Mouse (Mus musculus) forebrain, embryonic 11.5 days (tissue): ENCODE data around the gene Icam2. TPM values are rescaled to one million over a fixed set of nuclear protein-coding genes. Genes with fewer than 3 reads are reported as not detected.

Source experiments
- ATAC-seq: fragments of 200-750 bp; cut with Nextera tagmentation; replicated peaks from 2 replicates; pipeline ENCODE4 v1.8.0; 2017; ENCODE audit warnings: moderate TSS enrichment; ENCODE audit not compliant: low FRiP score
- DNase-seq: peaks from one replicate; pipeline ENCODE4 v3.0.0-alpha.2; 2017; ENCODE audit warnings: low spot score
- H3K27ac ChIP-seq: fragments of 300-500 bp; sonication (generic); 2 replicates; pipeline ENCODE4 v1.5.1; 2014; ENCODE audit warnings: low read depth, low read length
- H3K27me3 ChIP-seq: fragments of 300-500 bp; sonication (generic); 2 replicates; pipeline ENCODE4 v1.6.1; 2014; ENCODE audit warnings: mild to moderate bottlenecking, low read length, mixed read lengths; ENCODE audit not compliant: control insufficient read depth, insufficient read depth
- H3K36me3 ChIP-seq: fragments of 300-500 bp; sonication (generic); 2 replicates; pipeline ENCODE4 v1.6.1; 2014; ENCODE audit warnings: mild to moderate bottlenecking, low read length, moderate library complexity, mixed read lengths; ENCODE audit not compliant: control insufficient read depth, insufficient read depth
- H3K4me1 ChIP-seq: fragments of 300-500 bp; sonication (generic); replicated peaks from 2 replicates; pipeline ENCODE4 v1.6.1; 2014; ENCODE audit warnings: low read length, mixed read lengths; ENCODE audit not compliant: control insufficient read depth, insufficient read depth
- H3K4me2 ChIP-seq: fragments of 300-500 bp; sonication (generic); 2 replicates; pipeline ENCODE4 v1.6.1; 2014; ENCODE audit warnings: low read depth, mild to moderate bottlenecking, low read length, moderate library complexity, mixed read lengths; ENCODE audit not compliant: severe bottlenecking
- H3K4me3 ChIP-seq: fragments of 300-500 bp; sonication (generic); 2 replicates; pipeline ENCODE4 v1.5.1; 2014; ENCODE audit warnings: low read depth, low read length
- H3K9ac ChIP-seq: fragments of 300-500 bp; sonication (generic); 2 replicates; pipeline ENCODE4 v1.6.1; 2014; ENCODE audit warnings: low read length
- H3K9me3 ChIP-seq: fragments of 300-500 bp; sonication (generic); 2 replicates; pipeline ENCODE4 v1.6.1; 2016; ENCODE audit warnings: low read length, mixed read lengths; ENCODE audit not compliant: control insufficient read depth
- WGBS: fragments of 180-500 bp; shearing (Covaris S2); extraction: QIAGEN DNeasy Blood & Tissue Kit; methylation state at CpG from one replicate; pipeline ENCODE4 v1.1.7; 2014; 5-methylcytosine and 5-hydroxymethylcytosine counted together
- polyA plus RNA-seq: library from polyadenylated mRNA; unstranded; fragments of >200 nt; fragmentation: Nextera tagmentation; extraction: Ambion mirVana; gene quantifications from 2 replicates; pipeline ENCODE4 v1.2.1, GENCODE M21; 2014

Gene Icam2
- polyA plus RNA-seq = 13.3 and 14.1 TPM in 2 replicates

DNA sequence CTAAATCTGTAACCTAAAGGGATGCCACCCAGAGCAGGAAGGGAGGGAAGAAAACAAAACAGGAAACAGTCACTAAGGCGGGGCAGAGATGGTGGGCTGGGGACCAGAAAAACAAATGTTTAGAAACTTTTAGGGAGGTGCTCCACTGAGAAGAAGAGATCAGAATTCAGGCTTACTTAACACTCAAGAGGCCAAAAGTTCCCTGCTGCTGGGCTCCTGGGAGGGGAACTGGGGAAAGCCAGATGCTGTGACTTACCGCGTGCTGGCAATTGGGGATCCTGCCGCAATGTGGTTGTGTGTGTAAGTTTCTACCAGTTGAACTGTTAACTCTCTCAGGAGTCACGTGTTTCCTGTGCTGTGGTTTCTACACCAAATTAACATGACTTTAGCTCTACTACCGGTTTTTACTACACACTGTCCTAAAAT lies at the start of gene Icam2:
Gene Icam2 (minus strand): TSS at position 285 of the 426 bp plus-strand sequence.
- ATAC-seq (no peak), DNase-seq (no peak)
- H3K9ac ChIP-seq = no peak within 1 kb of the TSS
- WGBS = 87% methylated on average over 6 of the region's 6 CpGs
- no peaks in the 10 kb centered on the region for H3K4me1 ChIP-seq
- H3K4me3 ChIP-seq = no peak within 1 kb of the TSS
- no peak within 1 kb of the TSS for H3K4me2 ChIP-seq
- no peaks in the 10 kb centered on the region for H3K36me3 ChIP-seq
- no peaks in the 10 kb centered on the region for H3K27me3 ChIP-seq
- no peaks in the 10 kb centered on the region for H3K9me3 ChIP-seq
- no peak within 1 kb of the TSS for H3K27ac ChIP-seq

DNA sequence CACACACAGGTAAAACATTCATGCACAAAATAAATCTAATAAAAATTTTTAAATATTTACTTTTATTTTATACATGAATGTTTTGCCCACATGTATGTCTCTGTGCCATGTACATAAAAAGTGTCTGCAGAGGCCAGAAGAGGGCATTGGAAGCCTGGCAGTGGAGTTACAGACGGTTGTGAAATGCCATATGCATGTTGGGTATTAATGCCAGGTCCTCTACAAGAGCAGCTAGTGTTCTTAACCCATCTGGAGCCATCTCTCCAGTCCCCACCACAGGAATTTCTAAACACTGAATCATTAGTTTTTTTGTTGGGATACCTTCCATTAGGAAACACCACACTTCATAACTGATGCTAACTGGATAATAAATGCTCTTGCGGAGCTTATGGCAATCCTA lies 49.7 kb upstream of the Icam2 start:
- no peaks in the 10 kb centered on the region for H3K4me1 ChIP-seq
- H3K4me3 ChIP-seq = no peak overlapping the region
- no peaks in the 10 kb centered on the region for H3K27me3 ChIP-seq
- H3K9ac ChIP-seq = no peak overlapping the region
- DNase-seq (no peak), ATAC-seq (no peak)
- no peaks in the 10 kb centered on the region for H3K36me3 ChIP-seq
- H3K9me3 ChIP-seq = no peaks in the 10 kb centered on the region
- no peak overlapping the region for H3K27ac ChIP-seq
- H3K4me2 ChIP-seq = no peak overlapping the region
- WGBS = 89% methylated on average over 2 of the region's 2 CpGs

DNA sequence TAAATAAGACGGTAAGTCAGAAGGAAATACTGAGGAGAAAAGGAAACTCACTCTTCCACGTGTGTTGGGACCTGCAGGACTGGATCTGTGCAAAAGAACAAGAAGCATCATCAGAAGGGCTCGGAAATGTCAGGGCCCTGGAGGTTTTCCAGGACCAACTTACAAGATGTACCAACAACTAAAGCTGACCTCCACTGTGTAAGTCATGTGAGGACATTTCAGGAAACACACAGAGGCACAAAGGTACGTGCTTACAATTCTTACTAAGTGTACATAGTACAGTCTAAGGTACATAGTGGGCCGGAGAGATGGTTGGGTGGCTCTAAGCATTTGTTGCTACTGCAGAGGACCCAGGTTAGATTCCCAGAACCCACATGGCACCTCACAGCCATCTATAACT lies 49.2 kb upstream of the Icam2 start:
- H3K4me1 ChIP-seq = no peaks in the 10 kb centered on the region

DNA sequence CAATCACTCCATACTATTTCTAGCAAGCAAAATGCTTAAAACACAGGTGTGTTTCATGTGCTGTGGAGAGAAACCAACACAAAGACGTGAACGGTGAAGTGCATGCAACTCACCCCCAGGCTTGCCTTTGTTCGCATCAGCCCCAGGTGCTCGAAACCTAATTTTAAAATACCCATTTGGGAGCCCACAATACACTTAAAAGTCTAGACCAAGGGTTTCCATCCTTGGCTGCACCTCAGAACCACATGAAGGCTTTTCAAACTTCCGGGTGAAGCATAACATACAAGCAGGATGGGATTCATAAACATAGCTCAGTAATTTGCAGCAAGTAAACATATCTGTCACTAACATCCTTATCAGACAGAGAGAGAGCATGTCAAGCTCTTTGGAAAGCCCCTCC lies 42.5 kb upstream of the Icam2 start:
- H3K27me3 ChIP-seq = no peaks in the 10 kb centered on the region
- H3K4me3 ChIP-seq = no peak overlapping the region
- no peaks in the 10 kb centered on the region for H3K9me3 ChIP-seq
- no peaks in the 10 kb centered on the region for H3K36me3 ChIP-seq
- ATAC-seq = no peak
- 92% methylated on average over 5 of the region's 5 CpGs for WGBS
- H3K9ac ChIP-seq = no peak overlapping the region
- H3K4me2 ChIP-seq = no peak overlapping the region
- no peaks in the 10 kb centered on the region for H3K4me1 ChIP-seq
- H3K27ac ChIP-seq = no peak overlapping the region
- no peak for DNase-seq

More for the DNA sequence above, 49.2 kb upstream of the Icam2 start:
- WGBS = 87% methylated on average over 5 of the region's 5 CpGs
- H3K27me3 ChIP-seq = no peaks in the 10 kb centered on the region
- no peak overlapping the region for H3K4me2 ChIP-seq
- no peak overlapping the region for H3K27ac ChIP-seq
- no peaks in the 10 kb centered on the region for H3K36me3 ChIP-seq
- no peak overlapping the region for H3K4me3 ChIP-seq
- no peak for ATAC-seq
- H3K9ac ChIP-seq = no peak overlapping the region
- no peak for DNase-seq
- no peaks in the 10 kb centered on the region for H3K9me3 ChIP-seq

DNA sequence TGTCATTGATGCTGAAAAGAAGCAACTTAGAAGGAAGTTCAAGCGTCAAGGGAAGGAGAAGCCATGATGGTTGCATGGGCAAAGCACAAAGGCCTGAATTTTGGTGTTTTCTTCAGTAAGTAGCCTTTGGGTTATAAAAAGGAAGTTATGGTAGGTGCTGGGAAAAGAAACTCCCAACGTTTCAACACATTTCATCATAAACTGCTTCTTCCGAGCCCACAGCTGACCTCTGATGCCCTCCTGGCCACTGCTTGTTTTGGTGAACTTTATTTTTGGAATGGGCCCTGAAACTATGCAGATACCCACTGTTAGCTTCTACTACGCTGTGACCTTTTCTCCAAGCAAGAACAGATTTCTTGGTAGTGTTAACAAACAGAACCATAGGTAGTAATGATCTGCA lies 41.8 kb upstream of the Icam2 start:
- Histone ChIP-seq H3K9me3 (no peaks in the 10 kb centered on the region), H3K27ac (no peak overlapping the region), H3K4me2 (no peak overlapping the region), H3K4me3 (no peak overlapping the region), H3K9ac (no peak overlapping the region), H3K4me1 (no peaks in the 10 kb centered on the region), H3K36me3 (no peaks in the 10 kb centered on the region), H3K27me3 (no peaks in the 10 kb centered on the region)
- no peak for ATAC-seq
- 89% methylated on average over 4 of the region's 4 CpGs for WGBS
- no peak for DNase-seq

DNA sequence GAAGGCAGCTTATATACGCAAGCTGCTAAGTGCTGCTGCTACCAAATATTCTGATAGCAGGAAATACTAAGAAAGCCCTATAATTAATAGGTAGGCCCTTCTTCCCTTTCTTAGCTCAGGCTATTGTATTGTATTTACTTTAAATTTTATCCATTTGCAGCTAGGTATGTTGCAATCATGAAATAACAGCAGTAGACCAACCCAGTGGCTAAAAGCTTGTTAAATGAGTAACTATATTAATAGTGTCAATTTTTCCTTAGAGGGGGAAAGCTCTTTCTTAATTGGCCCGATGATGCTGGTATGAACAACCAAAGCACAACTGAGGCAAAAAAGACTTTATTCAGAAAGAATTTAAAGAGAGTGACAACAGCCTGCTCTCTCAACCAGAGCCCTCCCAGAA lies 40.7 kb upstream of the Icam2 start:
- ATAC-seq (no peak), DNase-seq (no peak)
- no peaks in the 10 kb centered on the region for H3K36me3 ChIP-seq
- no peak overlapping the region for H3K27ac ChIP-seq
- no peak overlapping the region for H3K9ac ChIP-seq
- no peak overlapping the region for H3K4me3 ChIP-seq
- no peaks in the 10 kb centered on the region for H3K27me3 ChIP-seq
- no peaks in the 10 kb centered on the region for H3K4me1 ChIP-seq
- H3K4me2 ChIP-seq = no peak overlapping the region
- H3K9me3 ChIP-seq = no peaks in the 10 kb centered on the region
- WGBS = 89% methylated on average over 2 of the region's 2 CpGs

DNA sequence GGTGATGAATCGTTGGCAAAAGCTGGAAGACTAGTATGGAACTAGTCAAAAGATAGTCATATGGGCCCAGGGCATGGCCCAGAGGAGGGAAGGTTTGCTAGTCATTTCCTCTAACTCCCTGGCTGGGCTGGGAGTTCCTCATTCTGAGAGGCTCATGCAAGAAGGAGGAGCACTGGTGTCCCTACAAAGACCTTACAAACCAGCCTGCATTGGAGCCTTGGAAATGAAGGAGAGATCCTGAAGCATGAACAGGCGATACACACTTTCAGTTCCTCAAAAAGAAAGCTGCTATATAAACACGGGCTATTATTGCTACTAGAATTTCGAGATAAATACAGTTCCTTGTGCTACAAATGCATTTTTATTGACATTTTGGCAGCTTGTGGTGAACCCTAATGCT lies 40.2 kb upstream of the Icam2 start:
- H3K9me3 ChIP-seq = no peaks in the 10 kb centered on the region
- no peaks in the 10 kb centered on the region for H3K27me3 ChIP-seq
- H3K4me2 ChIP-seq = no peak overlapping the region
- H3K4me3 ChIP-seq = no peak overlapping the region
- ATAC-seq (no peak), DNase-seq (no peak)
- H3K4me1 ChIP-seq = no peaks in the 10 kb centered on the region
- H3K36me3 ChIP-seq = no peaks in the 10 kb centered on the region
- no peak overlapping the region for H3K9ac ChIP-seq
- 86% methylated on average over 4 of the region's 4 CpGs for whole genome bisulfite sequencing
- H3K27ac ChIP-seq = no peak overlapping the region

DNA sequence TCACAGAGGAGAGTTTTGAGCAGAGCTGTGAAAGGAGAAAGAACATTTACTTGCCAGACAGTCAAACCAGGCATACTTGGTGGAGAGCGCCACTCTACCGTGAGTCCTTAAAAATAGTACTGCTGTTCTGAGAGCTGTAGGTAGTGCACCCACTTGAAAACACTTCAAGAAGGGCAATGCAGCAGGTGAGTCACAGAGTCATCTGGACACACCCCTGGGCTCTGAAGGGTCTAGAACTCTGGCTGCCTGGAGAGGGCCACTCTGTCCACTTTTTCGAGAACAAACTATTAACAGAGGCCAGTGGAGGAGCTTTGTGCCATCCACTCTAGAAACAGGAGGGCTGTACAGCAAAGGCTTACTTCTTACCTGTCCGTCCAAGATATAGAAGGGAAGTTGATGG lies 38.6 kb upstream of the Icam2 start:
- no peaks in the 10 kb centered on the region for H3K9me3 ChIP-seq
- no peak overlapping the region for H3K27ac ChIP-seq
- no peaks in the 10 kb centered on the region for H3K27me3 ChIP-seq
- no peak for DNase-seq
- no peak for ATAC-seq
- whole genome bisulfite sequencing = 91% methylated on average over 4 of the region's 4 CpGs
- no peak overlapping the region for H3K4me3 ChIP-seq
- no peaks in the 10 kb centered on the region for H3K36me3 ChIP-seq
- H3K9ac ChIP-seq = no peak overlapping the region
- no peak overlapping the region for H3K4me2 ChIP-seq
- H3K4me1 ChIP-seq = no peaks in the 10 kb centered on the region

DNA sequence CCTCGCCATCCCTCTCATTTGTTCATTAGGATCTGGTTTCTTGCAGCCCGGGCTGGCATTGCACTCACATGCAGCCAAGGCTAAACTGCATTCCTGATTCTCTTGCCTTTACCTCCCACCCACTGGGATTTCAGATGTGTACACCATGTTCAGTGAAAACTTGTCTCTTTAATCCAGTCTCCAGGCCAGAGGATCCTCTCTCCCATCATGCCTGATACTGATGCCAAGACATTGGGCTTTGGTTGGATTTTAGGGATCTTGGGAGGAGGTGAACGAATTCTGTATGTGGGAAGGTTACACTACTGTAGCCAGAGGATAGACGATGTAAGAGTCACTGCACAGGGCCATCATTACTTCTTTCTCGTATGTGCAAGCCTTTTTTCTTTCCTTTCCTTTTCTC lies 37.3 kb upstream of the Icam2 start:
- ATAC-seq (no peak), DNase-seq (no peak)
- Histone ChIP-seq H3K27me3 (no peaks in the 10 kb centered on the region), H3K27ac (no peak overlapping the region), H3K36me3 (no peaks in the 10 kb centered on the region), H3K9ac (no peak overlapping the region), H3K4me3 (no peak overlapping the region), H3K4me2 (no peak overlapping the region), H3K9me3 (no peaks in the 10 kb centered on the region), H3K4me1 (no peaks in the 10 kb centered on the region)
- WGBS = 87% methylated on average over 5 of the region's 5 CpGs
